Mouse (Mus musculus) erythroid progenitor cell, adult 5-6 weeks (primary cell): Measurements from ENCODE around the gene Gpr89. TPM values are rescaled to one million over a fixed set of nuclear protein-coding genes. Genes with fewer than 3 reads are reported as not detected.

ENCODE experiments used
- ATAC-seq: replicated peaks from 2 replicates; pipeline ENCODE4 v1.8.0; 2016; ENCODE audit warnings: moderate number of reproducible peaks, mild to moderate bottlenecking, moderate TSS enrichment, inconsistent platforms; ENCODE audit not compliant: poor library complexity, low FRiP score, severe bottlenecking
- total RNA-seq, 2 experiments: library from RNA; stranded (forward) in 1 of 2; stranded (reverse) in 1 of 2; fragments of 150-400 nt in 1 of 2; fragments of 186-747, 209-891 nt in 1 of 2; gene quantifications; 2 replicates each; pipeline versions ENCODE4 v1.2.3 to v1.2.4; 2015 to 2017; ENCODE audit warnings: low replicate concordance in 2 of 2

The Gpr89 gene
- total RNA-seq, 2 experiments from 2014 or later: 1.6 to 2.9 TPM

- no peak for ATAC-seq
Measured at GRCm38 (mm10) chr3:96872501-96872900, 32.6 kb downstream of the Gpr89 start.

- ATAC-seq: no peak
Measured at GRCm38 (mm10) chr3:96871070-96871469, 34.1 kb downstream of the Gpr89 start.

GRCm38 (mm10) chr3:96870270-96870669 lies 34.9 kb downstream of the Gpr89 start:
- no peak for ATAC-seq

- no peak for ATAC-seq
Measured at GRCm38 (mm10) chr3:96869091-96869490, 36.1 kb downstream of the Gpr89 start.

- ATAC-seq: no peak
Measured at GRCm38 (mm10) chr3:96868566-96868965, 36.6 kb downstream of the Gpr89 start.

GRCm38 (mm10) chr3:96867863-96868262 lies 37.3 kb downstream of the Gpr89 start:
- no peak for ATAC-seq

- no peak for ATAC-seq
Measured at GRCm38 (mm10) chr3:96860498-96860897, 44.6 kb downstream of the Gpr89 start.

GRCm38 (mm10) chr3:96855833-96856232 lies 49.3 kb downstream of the Gpr89 start:
- no peak for ATAC-seq

- no peak for ATAC-seq
Measured at GRCm38 (mm10) chr3:96854376-96854775, 50.8 kb downstream of the Gpr89 start.

GRCm38 (mm10) chr3:96852561-96852960 lies 52.6 kb downstream of the Gpr89 start:
- no peak for ATAC-seq

GRCm38 (mm10) chr3:96849168-96849727 lies 55.9 kb downstream of the Gpr89 start:
- ATAC-seq: no peak

- ATAC-seq: no peak
Measured at GRCm38 (mm10) chr3:96848470-96848869, 56.7 kb downstream of the Gpr89 start.

- ATAC-seq: no peak
Measured at GRCm38 (mm10) chr3:96847661-96848060, 57.5 kb downstream of the Gpr89 start.

- ATAC-seq: no peak
Measured at GRCm38 (mm10) chr3:96846985-96847384, 58.2 kb downstream of the Gpr89 start.

- no peak for ATAC-seq
Measured at GRCm38 (mm10) chr3:96845806-96846205, 59.3 kb downstream of the Gpr89 start.

- ATAC-seq: no peak
Measured at GRCm38 (mm10) chr3:96845191-96845590, 60.0 kb downstream of the Gpr89 start.

GRCm38 (mm10) chr3:96838996-96839645 lies 66.0 kb downstream of the Gpr89 start:
- no peak for ATAC-seq

GRCm38 (mm10) chr3:96836414-96836813 lies 68.7 kb downstream of the Gpr89 start:
- no peak for ATAC-seq

- ATAC-seq: no peak
Measured at GRCm38 (mm10) chr3:96834587-96835348, 70.4 kb downstream of the Gpr89 start.

- ATAC-seq: no peak
Measured at GRCm38 (mm10) chr3:96832930-96833329, 72.2 kb downstream of the Gpr89 start.

- ATAC-seq: no peak
Measured at GRCm38 (mm10) chr3:96829856-96830255, 75.3 kb downstream of the Gpr89 start.
